Mouse (Mus musculus) ovary, adult 18-20 months (tissue): ENCODE measurements around the gene Fbxo28.

Experiments
- DNase-seq: peaks from one replicate; pipeline ENCODE4 v3.0.0; 2022; ENCODE audit warnings: low spot score, mixed read lengths

Gene Fbxo28

DNA sequence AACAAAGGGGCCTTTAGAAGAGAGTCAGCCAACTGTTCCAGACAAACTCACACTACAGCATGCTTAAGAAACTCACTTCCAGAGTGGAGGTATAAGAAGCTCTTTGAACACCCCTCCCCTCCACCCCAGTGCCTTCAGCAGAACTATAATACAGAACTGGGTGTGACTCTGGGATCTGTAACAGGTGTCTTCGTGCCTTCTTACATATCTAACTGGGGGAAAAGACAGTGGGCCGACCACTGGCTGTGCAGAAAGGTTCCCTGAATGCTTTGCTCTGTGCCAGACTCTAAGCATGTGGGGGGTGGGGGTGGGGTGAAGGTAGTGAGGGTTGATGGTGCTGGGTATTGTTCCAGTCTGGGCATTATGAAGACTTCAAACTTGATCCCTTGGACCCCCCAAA, 52.8 kb downstream of the Fbxo28 start:
- DNase-seq, result no peak

DNA sequence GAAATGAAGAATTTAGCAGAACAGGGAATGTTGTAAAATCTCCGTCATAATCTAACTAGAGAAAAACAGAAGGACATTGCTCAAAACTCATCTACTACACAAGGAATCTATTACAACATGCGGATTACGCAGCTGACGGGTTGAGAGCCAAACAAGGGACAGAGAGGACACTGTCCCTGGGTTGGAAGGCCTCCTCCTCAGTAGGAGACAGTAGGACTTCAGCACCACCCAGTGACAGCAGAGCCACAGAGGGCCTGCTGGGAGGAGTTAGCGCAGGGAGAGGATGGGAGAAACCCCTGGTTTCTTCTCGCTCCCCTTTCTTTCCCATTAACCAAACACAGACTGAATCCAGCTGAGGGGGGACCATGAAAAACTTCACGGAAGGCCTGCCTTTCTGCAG, 53.6 kb downstream of the Fbxo28 start:
- DNase-seq, result no peak

DNA sequence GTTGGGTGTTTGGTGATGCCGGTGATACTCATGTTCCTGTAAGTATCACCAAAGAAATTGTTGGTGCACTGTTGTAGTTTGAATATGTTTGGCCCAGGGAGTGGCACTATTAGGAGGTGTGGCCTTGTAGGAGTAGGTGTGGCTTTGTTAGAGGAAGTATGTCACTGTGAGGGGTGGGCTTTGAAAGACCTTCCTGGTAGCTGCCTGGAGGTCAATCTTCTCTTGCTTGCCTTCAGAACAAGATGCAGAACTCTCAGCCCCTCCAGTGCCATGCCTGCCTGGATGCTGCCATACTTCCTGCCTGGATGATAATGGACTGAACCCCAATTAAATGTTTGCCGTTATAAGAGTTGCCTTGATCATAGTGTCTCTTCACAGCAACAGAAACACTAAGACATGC, 56.6 kb downstream of the Fbxo28 start:
- no peak for DNase-seq

DNA sequence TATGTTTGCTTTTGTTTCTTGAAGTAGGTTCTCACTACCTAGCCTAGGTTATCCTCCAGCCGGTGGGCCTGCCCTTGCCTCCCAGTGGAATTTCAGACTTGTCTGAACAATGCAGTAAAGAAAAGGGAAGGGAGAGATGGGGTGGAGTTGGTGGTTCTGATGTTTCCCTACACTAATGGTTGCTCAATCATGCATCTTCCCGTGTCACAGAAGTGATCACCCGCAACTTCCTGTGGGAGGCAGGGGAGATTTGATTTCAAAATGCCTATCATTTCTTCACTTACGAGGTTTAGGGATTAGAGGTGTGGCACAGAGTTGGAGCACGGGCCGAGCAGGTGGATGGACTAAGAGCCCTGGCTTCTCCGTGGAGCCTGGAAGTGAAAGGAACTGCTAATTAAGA, 58.2 kb downstream of the Fbxo28 start:
- DNase-seq, result no peak

DNA sequence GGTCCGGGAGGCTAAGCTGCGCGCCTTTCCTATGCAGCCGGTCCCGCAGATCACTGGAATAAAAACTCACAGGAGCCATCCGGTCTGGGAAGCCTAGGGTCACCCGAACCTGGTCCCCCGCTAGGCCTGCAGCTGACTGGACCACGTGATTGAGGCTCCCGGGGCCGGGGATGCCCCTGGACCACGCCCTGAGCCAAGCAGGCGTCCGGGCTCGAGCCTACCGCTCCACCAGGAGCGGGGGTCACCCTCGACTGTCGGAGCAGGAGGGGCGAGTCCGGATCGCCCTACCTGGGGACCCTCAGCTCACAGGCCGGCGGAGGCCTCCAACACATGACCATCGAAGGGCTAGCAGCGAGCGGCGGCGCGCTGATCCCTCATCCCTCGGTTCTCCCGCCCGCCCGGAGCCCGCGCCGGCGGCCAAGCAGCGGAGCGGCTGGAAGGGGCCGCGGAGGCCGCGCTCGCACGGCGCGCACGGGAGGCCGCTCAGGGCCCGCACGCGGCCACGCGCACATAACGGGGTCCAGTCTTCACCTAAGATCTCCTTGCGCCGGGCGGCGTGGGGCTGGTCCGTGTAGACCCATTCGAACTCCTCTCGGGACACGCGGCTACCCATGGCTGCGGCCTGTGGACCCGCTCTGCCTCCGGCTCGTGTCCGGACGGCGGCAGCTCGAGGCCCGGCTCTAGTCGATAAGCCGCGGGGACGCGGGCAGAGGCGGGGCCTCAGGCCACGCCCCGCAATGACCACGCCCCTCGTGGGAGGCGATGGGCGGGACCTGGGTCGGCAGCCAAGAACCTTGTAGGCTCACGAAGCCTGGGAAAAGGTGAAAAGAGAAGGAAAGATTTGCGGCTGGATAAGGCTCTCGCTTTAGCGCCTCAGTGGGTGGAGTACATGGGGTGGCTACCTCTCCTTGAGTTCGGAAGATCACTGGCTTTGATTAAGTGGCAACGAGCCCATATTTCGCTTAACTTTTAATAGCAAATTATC, 59.0 kb downstream of the Fbxo28 start, which contains the start of gene Degs1:
Degs1 (minus strand) TSS at position 714 of the 985 bp plus-strand sequence.
- DNase-seq, result peak; percentile 89

DNA sequence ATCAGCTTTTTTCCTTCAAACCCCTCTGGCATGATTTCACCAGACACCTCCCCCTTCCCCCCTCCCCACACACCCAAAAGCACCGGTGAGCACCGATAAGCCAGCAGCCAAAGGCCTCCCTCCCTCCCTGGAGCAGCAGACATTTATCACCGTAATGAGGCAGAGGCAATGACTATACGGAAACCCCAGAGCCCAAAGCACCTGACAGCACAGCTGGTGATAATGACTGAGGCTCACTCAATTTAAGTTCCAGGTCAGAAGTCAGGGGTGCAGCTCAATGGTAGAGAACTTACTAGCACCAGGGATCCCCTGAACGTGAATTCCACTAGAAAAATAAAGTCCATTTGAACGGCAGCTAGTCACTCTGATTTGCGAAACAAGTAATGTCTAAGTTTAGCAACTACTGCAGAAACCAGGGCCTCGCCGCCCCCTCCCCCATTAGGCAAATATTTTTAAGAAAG, 60.1 kb downstream of the Fbxo28 start:
- DNase-seq, result no peak

DNA sequence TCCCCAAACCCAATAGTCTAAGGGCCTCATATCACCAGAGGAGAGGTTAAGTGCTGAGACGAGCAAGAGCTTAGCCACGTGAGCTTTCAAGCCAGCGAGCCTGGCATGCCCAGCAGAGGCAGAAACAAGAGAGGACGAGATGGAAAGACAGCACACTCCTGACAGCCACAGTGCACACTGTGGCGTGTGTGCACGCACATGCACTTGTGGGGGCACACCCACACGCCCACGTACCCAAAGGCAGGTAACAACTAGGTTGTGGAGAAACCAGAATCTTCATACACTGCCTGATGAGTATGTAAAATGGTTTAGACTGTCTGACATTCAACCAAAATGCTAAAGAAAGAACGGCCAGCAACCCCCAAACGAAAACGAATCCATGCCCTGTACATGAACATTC, 60.9 kb downstream of the Fbxo28 start:
- DNase-seq, result no peak

DNA sequence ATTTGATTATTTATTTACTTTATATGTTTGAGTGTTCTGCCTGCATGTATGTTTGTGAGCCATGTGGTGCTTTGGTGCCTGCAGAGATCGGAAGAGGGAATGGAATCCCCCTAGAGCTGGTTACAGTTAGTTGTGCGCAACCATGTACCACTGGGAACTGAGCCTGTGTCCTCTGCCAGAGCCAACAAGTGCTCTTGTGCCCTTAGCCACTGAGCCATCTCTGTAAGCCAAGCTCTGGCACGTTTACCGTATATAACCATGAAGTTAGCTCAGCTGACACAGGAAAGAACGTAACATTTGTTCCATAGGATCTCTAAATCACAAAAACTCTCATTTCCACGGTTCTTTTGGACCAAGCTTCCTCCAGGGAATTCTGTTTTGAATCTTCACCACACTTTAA, 61.4 kb downstream of the Fbxo28 start:
- DNase-seq, result no peak

DNA sequence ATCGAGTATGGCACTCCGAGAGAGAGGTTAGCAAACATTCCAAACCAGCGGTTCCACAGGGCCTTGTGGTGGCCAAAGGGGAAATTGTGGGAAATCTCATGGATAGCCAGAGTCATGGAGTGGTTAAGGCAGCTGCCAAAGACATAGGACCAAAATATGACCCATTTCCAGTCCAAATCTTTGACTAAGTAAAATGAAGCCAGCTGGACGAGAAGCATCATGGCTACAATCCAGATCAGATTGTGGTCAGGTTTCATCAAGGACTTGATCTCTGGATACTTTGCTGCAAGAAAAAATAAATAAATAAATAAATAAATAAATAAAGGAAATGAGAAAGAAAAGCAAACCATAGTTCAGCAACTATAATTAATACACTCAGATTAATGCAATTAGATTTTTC, 62.0 kb downstream of the Fbxo28 start:
- DNase-seq, result no peak

DNA sequence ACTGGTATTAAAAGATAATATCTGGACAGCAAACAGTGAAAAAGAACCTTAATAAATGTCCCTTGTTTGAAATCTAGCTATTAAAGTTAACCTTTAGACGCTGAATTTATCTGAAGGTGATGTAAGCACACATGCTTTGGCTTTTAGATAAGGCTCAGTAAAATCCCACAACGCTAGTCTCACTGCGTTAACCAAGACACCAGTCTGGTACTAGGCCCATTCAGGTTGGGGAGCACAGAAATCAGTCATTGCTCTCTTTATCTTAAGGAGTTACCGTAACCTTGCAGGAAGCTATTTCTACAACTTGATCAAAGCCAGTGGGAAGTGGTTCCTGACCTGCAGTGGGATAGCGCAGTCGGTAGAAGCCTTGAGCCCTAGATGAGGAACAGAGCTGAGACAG, 66.3 kb downstream of the Fbxo28 start:
- DNase-seq, result no peak

DNA sequence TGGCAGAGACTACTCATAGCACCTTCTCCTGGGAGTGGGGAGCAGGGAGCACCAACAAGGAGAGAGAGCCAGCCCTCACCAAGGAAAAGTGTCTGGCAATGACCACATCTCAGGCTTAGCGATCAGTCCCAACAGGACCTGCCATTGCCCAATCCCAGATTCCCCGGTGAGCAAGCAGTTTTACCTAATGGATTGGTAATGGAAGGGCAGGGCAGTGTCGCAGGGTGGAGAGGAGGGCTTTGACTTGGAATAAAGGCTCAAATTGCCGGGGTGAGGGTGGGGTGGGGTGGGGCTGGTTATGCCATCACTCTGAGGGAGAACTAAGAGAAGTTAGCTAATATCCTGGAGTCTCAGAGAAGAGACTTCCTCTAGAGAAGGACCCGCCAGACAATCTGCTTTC, 69.8 kb downstream of the Fbxo28 start:
- no peak for DNase-seq

DNA sequence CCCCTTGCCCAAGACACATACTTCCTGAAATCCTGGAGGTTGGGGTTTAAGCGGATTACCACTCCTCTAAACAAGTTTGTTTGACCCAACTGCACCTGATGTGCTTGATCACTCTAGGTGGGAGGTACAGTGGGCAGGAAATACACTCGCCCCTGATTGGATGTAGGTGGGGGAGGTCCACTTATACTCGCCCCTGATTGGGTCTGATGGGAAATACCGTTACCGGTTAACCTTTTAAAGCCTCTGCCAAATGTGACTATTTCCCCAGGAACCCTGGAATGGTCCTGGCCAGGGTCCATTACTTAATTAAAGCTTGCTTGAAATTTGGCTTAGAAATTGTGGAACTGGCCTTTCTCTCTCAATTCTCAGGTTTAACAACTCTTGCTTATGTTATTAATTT, 70.3 kb downstream of the Fbxo28 start:
- no peak for DNase-seq

DNA sequence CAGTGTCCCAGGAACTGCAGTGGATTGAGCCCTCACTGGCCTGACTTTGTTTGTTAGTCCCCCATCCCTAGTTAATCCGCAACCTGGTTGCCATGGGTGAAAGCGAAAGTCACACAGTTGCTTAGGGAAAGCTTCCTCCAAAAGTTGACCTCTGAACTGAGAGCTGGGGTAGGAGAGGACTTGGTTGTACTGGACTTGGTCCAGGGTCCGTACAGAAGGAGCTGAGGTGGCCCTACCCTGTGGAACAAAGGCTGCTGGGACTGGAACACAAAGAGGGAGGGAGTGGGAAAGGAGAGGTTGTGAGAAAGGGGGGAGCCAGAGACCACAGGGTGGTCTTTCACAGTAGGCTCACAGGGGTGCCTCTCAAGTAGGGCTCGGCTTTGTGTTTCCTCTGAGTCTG, 73.1 kb downstream of the Fbxo28 start:
- no peak for DNase-seq

DNA sequence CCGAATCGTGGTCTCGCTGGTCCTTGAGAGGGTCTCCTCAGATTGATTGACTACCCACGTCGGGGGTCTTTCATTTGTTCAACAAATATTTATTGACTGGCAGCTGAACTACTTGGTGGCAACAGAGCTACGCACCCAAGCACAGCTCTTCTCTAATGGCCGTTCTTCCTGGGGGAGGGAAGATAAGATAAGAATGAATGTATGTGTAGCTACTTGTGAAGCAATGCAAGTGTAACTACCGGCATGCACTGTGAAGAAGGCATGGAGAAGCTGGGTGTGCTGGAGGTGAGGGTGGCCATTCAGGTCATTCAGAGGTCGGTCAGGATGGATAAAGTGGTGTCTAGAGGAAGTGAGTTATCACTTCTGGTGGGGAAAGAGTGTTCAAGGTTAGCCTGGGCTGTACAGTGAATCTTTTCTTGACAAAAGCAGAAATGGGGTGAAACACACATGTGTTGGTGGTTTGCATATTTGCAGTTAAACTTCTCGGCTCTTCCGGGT, 75.4 kb downstream of the Fbxo28 start:
- DNase-seq, result no peak
